Mouse (Mus musculus) MEL (cell line): ENCODE data around the gene Olfr689.

Source experiments
- CTCF ChIP-seq, 3 experiments: IDR thresholded peaks in 2 of 3; conservative IDR thresholded peaks in 1 of 3; 2 replicates each; pipeline ENCODE4 v1.5.1; 2011 to 2012; ENCODE audit warnings: low read length in 3 of 3, low read depth in 2 of 3, mild to moderate bottlenecking in 2 of 3, improper control_type of control experiment in 1 of 3, inconsistent platforms in 1 of 3, mixed read lengths in 1 of 3, moderate library complexity in 1 of 3; ENCODE audit not compliant: control insufficient read depth in 1 of 3, insufficient read depth in 1 of 3, poor library complexity in 1 of 3, severe bottlenecking in 1 of 3
- E2F4 ChIP-seq: IDR thresholded peaks from 2 replicates; pipeline ENCODE4 v1.6.1; 2011; ENCODE audit warnings: low read depth, low read length, improper control_type of control experiment, borderline replicate concordance
- ELF1 ChIP-seq: IDR thresholded peaks from 2 replicates; pipeline ENCODE4 v1.6.1; 2014; ENCODE audit warnings: low read depth, mild to moderate bottlenecking, inconsistent platforms, low read length, improper control_type of control experiment, moderate library complexity
- GABPA ChIP-seq: IDR thresholded peaks from 2 replicates; pipeline ENCODE4 v1.6.1; 2012; ENCODE audit warnings: low read depth, mild to moderate bottlenecking, inconsistent platforms, low read length, improper control_type of control experiment, moderate library complexity
- JUND ChIP-seq: IDR thresholded peaks from 2 replicates; pipeline ENCODE4 v1.6.1; 2011; ENCODE audit warnings: low read depth, mild to moderate bottlenecking, improper control_type of control experiment, low read length
- POLR2A ChIP-seq, 2 experiments: IDR thresholded peaks; 2 replicates each; pipeline ENCODE4 v1.6.1; 2011 to 2012; ENCODE audit warnings: low read length in 2 of 2, mild to moderate bottlenecking in 2 of 2, control low read depth in 1 of 2, improper control_type of control experiment in 1 of 2, low read depth in 1 of 2, moderate library complexity in 1 of 2; ENCODE audit not compliant: control insufficient read depth in 1 of 2, insufficient read depth in 1 of 2, poor library complexity in 1 of 2
- RAD21 ChIP-seq: IDR thresholded peaks from 2 replicates; pipeline ENCODE4 v1.6.1; 2011; ENCODE audit warnings: mild to moderate bottlenecking, low read depth, low read length, improper control_type of control experiment
- ZMIZ1 ChIP-seq: IDR thresholded peaks from 2 replicates; pipeline ENCODE4 v1.6.1; 2012; ENCODE audit warnings: low read depth, mild to moderate bottlenecking, inconsistent platforms, low read length, improper control_type of control experiment, moderate library complexity

GRCm38 (mm10) chr7:105272426-105272825 lies 38.5 kb upstream of the Olfr689 start:
- TF ChIP-seq CTCF (IDR thresholded peaks at IDR 0.05 in 2 of 3, conservative IDR thresholded peaks at IDR 0.05 in 1 of 3; ENCODE audit: control insufficient read depth in 1 of 3, insufficient read depth in 1 of 3, low read depth in 2 of 3, low read length in 3 of 3, poor library complexity in 1 of 3, severe bottlenecking in 1 of 3): no peak
- no peak for TF ChIP-seq POLR2A (IDR thresholded peaks at IDR 0.05; ENCODE audit: control insufficient read depth in 1 of 2, insufficient read depth in 1 of 2, low read depth in 1 of 2, low read length in 2 of 2, poor library complexity in 1 of 2)
- no peak for TF ChIP-seq GABPA
- TF ChIP-seq ELF1: no peak
- no peak for TF ChIP-seq JUND
- no peak for TF ChIP-seq RAD21
- no peak for TF ChIP-seq E2F4
- no peak for TF ChIP-seq ZMIZ1
